ENCODE assay signal across 12 mouse cellular contexts in the genomic region with DNA sequence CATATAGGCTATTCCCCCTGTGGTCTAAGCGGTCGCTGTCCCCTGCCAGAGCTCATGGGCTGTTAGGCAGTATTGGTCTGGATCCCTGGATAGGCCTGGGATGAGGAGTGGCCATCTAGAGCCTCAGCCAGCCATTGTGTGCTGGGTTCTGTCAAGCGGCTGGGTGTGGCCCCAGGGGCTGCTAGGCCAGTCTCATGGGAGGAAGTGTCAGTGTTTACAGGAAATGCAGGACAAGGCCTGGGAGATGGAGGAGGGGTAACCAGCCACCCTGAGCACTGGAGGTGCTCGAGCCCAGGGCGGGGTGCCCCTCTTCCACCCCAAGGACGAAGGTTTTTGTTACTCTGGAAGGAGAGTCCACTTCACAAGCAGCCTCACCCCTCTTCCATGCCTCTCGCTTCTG. TPM values are rescaled to one million over a fixed set of nuclear protein-coding genes. Genes with fewer than 3 reads are reported as not detected.
DNase-seq lines count a peak whose midpoint lies in the region; ATAC-seq and TF ChIP-seq lines count a peak whose summit lies in the region.
"Had no signal": no experiment of that assay in that cellular context is flagged by ENCODE, and none has a peak within 500 bp of the region (broad histone marks: within the 10 kb centered on the region; RNA-seq: fewer than 3 reads in every experiment).

No protein-coding gene starts in this region.

- no peak overlapping the region for H3K4me2 ChIP-seq in intestine, embryonic 15.5 days (replicated peaks)
- H3K4me2 ChIP-seq in intestine, embryonic 16.5 days (ENCODE audit: low read depth, low read length) = no peak overlapping the region
- no peak overlapping the region for H3K4me2 ChIP-seq in hindbrain, embryonic 16.5 days (ENCODE audit: low read length)
- H3K4me2 ChIP-seq in midbrain, embryonic 14.5 days (ENCODE audit: low read length) = no peak overlapping the region
- H3K4me2 ChIP-seq: embryonic facial prominence, embryonic 13.5 days; hindbrain, embryonic 13.5 days; limb, embryonic 15.5 days had no signal

- no peak overlapping the region for H3K9ac ChIP-seq in intestine, embryonic 15.5 days
- H3K9ac ChIP-seq in intestine, embryonic 16.5 days (ENCODE audit: low read depth, low read length) = no peak overlapping the region
- no peak overlapping the region for H3K9ac ChIP-seq in hindbrain, embryonic 16.5 days (ENCODE audit: low read depth, low read length)
- H3K9ac ChIP-seq in midbrain, embryonic 14.5 days (replicated peaks; ENCODE audit: low read length) = no peak overlapping the region
- H3K9ac ChIP-seq: embryonic facial prominence, embryonic 13.5 days; hindbrain, embryonic 13.5 days; limb, embryonic 15.5 days had no signal

- no peaks in the 10 kb centered on the region for H3K36me3 ChIP-seq in intestine, embryonic 15.5 days
- no peaks in the 10 kb centered on the region for H3K36me3 ChIP-seq in intestine, embryonic 16.5 days (ENCODE audit: control insufficient read depth, insufficient read depth, low read length)
- H3K36me3 ChIP-seq in kidney, adult 2 months (ENCODE audit: control insufficient read depth, insufficient read depth, low read length) = no peaks in the 10 kb centered on the region
- no peaks in the 10 kb centered on the region for H3K36me3 ChIP-seq in hindbrain, embryonic 16.5 days (ENCODE audit: control insufficient read depth, insufficient read depth, low read length)
- no peaks in the 10 kb centered on the region for H3K36me3 ChIP-seq in midbrain, embryonic 14.5 days (ENCODE audit: control insufficient read depth, insufficient read depth, low read length)
- H3K36me3 ChIP-seq: embryonic facial prominence, embryonic 13.5 days; hindbrain, embryonic 13.5 days; limb, embryonic 15.5 days had no signal

- DNase-seq in adrenal gland, postnatal 25 days = peak; percentile 28
- peak; percentile 90 for DNase-seq in kidney, adult 2 months
- DNase-seq in lung, postnatal 10 days = peak; percentile 84
- DNase-seq in thymus, postnatal 14 days = no peak
- DNase-seq in midbrain, embryonic 14.5 days = no peak

- no peak overlapping the region for H3K27ac ChIP-seq in intestine, embryonic 15.5 days
- no peak overlapping the region for H3K27ac ChIP-seq in intestine, embryonic 16.5 days (ENCODE audit: low read length)
- H3K27ac ChIP-seq in kidney, adult 2 months (ENCODE audit: insufficient read depth, low read depth, low read length) = peak overlapping the region; percentile 84
- no peak overlapping the region for H3K27ac ChIP-seq in hindbrain, embryonic 16.5 days (ENCODE audit: low read depth, low read length)
- no peak overlapping the region for H3K27ac ChIP-seq in midbrain, embryonic 14.5 days (replicated peaks; ENCODE audit: low read depth, low read length)
- H3K27ac ChIP-seq: embryonic facial prominence, embryonic 13.5 days; hindbrain, embryonic 13.5 days; limb, embryonic 15.5 days had no signal

- TF ChIP-seq CTCF in kidney, adult 2 months (conservative IDR thresholded peaks at IDR 0.05; ENCODE audit: insufficient read depth, insufficient read length, low read depth, low read length) = no peak

- ATAC-seq in intestine, embryonic 15.5 days = 0 out of 2 replicates have a peak, but pooled peaks have one; percentile 41
- no peak for ATAC-seq in intestine, embryonic 16.5 days
- no peak for ATAC-seq in hindbrain, embryonic 16.5 days
- no peak for ATAC-seq in midbrain, embryonic 14.5 days (ENCODE audit: low FRiP score, low TSS enrichment)

- no peaks in the 10 kb centered on the region for H3K9me3 ChIP-seq in intestine, embryonic 15.5 days
- H3K9me3 ChIP-seq in intestine, embryonic 16.5 days (ENCODE audit: control insufficient read depth, low read length) = no peaks in the 10 kb centered on the region
- H3K9me3 ChIP-seq in hindbrain, embryonic 16.5 days (ENCODE audit: control insufficient read depth, low read length) = no peaks in the 10 kb centered on the region
- H3K9me3 ChIP-seq in midbrain, embryonic 14.5 days (ENCODE audit: control insufficient read depth, low read length) = no peaks in the 10 kb centered on the region
- H3K9me3 ChIP-seq: embryonic facial prominence, embryonic 13.5 days; hindbrain, embryonic 13.5 days; limb, embryonic 15.5 days had no signal

- H3K4me1 ChIP-seq in intestine, embryonic 15.5 days (replicated peaks) = no peaks in the 10 kb centered on the region
- peaks cover 3% of the 10 kb centered on the region; the same call in 1 of the 2 replicates for H3K4me1 ChIP-seq in intestine, embryonic 16.5 days (ENCODE audit: control insufficient read depth, insufficient read depth, low read length)
- H3K4me1 ChIP-seq in kidney, adult 2 months (ENCODE audit: control insufficient read depth, insufficient read depth, low read length) = peaks cover 9% of the 10 kb centered on the region
- H3K4me1 ChIP-seq in hindbrain, embryonic 16.5 days (ENCODE audit: control insufficient read depth, insufficient read depth, low read depth, low read length) = peaks cover 3% of the 10 kb centered on the region; the same call in 1 of the 2 replicates
- H3K4me1 ChIP-seq in midbrain, embryonic 14.5 days (ENCODE audit: control insufficient read depth, insufficient read depth, low read length) = no peaks in the 10 kb centered on the region

- WGBS in intestine, embryonic 15.5 days = 58% methylated on average over 7 of the region's 7 CpGs
- WGBS in intestine, embryonic 16.5 days = 48% methylated on average over 7 of the region's 7 CpGs
- WGBS in kidney, adult 2 months = 64% methylated on average over 7 of the region's 7 CpGs
- 76% methylated on average over 7 of the region's 7 CpGs for WGBS in hindbrain, embryonic 16.5 days
- 86% methylated on average over 7 of the region's 7 CpGs for WGBS in midbrain, embryonic 14.5 days

- no peak for TF ChIP-seq POLR2A in kidney, adult 2 months (IDR thresholded peaks at IDR 0.05; ENCODE audit: low read depth, low read length)

- H3K4me3 ChIP-seq in intestine, embryonic 15.5 days (replicated peaks) = no peak overlapping the region
- no peak overlapping the region for H3K4me3 ChIP-seq in intestine, embryonic 16.5 days (ENCODE audit: low read length)
- H3K4me3 ChIP-seq in kidney, adult 2 months (ENCODE audit: insufficient read depth, low read depth, low read length) = no peak overlapping the region
- H3K4me3 ChIP-seq in hindbrain, embryonic 16.5 days (ENCODE audit: low read length) = no peak overlapping the region
- no peak overlapping the region for H3K4me3 ChIP-seq in midbrain, embryonic 14.5 days (replicated peaks; ENCODE audit: low read depth, low read length)
- H3K4me3 ChIP-seq: embryonic facial prominence, embryonic 13.5 days; hindbrain, embryonic 13.5 days; limb, embryonic 15.5 days had no signal

- no peaks in the 10 kb centered on the region for H3K27me3 ChIP-seq in intestine, embryonic 15.5 days (replicated peaks)
- no peaks in the 10 kb centered on the region for H3K27me3 ChIP-seq in intestine, embryonic 16.5 days (replicated peaks; ENCODE audit: control insufficient read depth, insufficient read depth, low read length)
- H3K27me3 ChIP-seq in kidney, adult 2 months (replicated peaks; ENCODE audit: control insufficient read depth, insufficient read depth, low read length) = no peaks in the 10 kb centered on the region
- H3K27me3 ChIP-seq in hindbrain, embryonic 16.5 days (replicated peaks; ENCODE audit: control insufficient read depth, insufficient read depth, low read length) = no peaks in the 10 kb centered on the region
- H3K27me3 ChIP-seq in midbrain, embryonic 14.5 days (ENCODE audit: control insufficient read depth, insufficient read depth, low read length) = no peaks in the 10 kb centered on the region
- H3K27me3 ChIP-seq: embryonic facial prominence, embryonic 13.5 days; hindbrain, embryonic 13.5 days; limb, embryonic 15.5 days had no signal

RNA-seq across cellular contexts. Expression of a gene that starts 36.3 kb away (rescaled TPM):
- polyA plus RNA-seq in intestine, embryonic 15.5 days (2015; fragmentation: Nextera tagmentation; extraction: Ambion mirVana) = 6.7 and 7.0 TPM in 2 replicates
- 6.0 and 6.5 TPM in 2 replicates for polyA plus RNA-seq in intestine, embryonic 16.5 days (2015; fragmentation: Nextera tagmentation; extraction: Ambion mirVana)
- total RNA-seq in adrenal gland, postnatal 25 days (2021) = 14.5 and 15.1 TPM in 2 replicates
- polyA plus RNA-seq in kidney, adult 2 months (2012; rRNA removed) = 11.6 and 12.2 TPM in 2 replicates
- 14.7 and 17.1 TPM in 2 replicates for polyA plus RNA-seq in hindbrain, embryonic 16.5 days (2015; fragmentation: Nextera tagmentation; extraction: Ambion mirVana)
- polyA plus RNA-seq in midbrain, embryonic 14.5 days (2014; fragmentation: Nextera tagmentation; extraction: Ambion mirVana) = 6.0 and 7.2 TPM in 2 replicates
- total RNA-seq: CH12.LX had no signal

Comparison
In these comparisons a context has a peak if more than half of its experiments do, and no peak if none do; other contexts are left out.
1. DNase-seq: peak in adrenal gland, postnatal 25 days (single experiment), kidney, adult 2 months (single experiment) and lung, postnatal 10 days (single experiment); none in thymus, postnatal 14 days (single experiment) and midbrain, embryonic 14.5 days (single experiment).